Mouse (Mus musculus) heart, embryonic 12.5 days (tissue): ENCODE data around the gene Ywhah. TPM values are rescaled to one million over a fixed set of nuclear protein-coding genes. Genes with fewer than 3 reads are reported as not detected.

Experiments used
- ATAC-seq: fragments of 200-750 bp; cut with Nextera tagmentation; 2 replicates; pipeline ENCODE4 v1.8.0; 2017; ENCODE audit warnings: moderate TSS enrichment, moderate library complexity; ENCODE audit not compliant: insufficient number of reproducible peaks, low FRiP score
- H3K27ac ChIP-seq: fragments of 300-500 bp; sonication (generic); 2 replicates; pipeline ENCODE4 v1.5.1; 2016; ENCODE audit warnings: mild to moderate bottlenecking, moderate library complexity; ENCODE audit not compliant: poor library complexity, severe bottlenecking
- H3K27me3 ChIP-seq: fragments of 300-500 bp; sonication (generic); replicated peaks from 2 replicates; pipeline ENCODE4 v1.6.1; 2016; ENCODE audit warnings: mild to moderate bottlenecking, moderate library complexity
- H3K36me3 ChIP-seq: fragments of 300-500 bp; sonication (generic); 2 replicates; pipeline ENCODE4 v1.6.1; 2016; ENCODE audit warnings: mild to moderate bottlenecking, moderate library complexity
- H3K4me1 ChIP-seq: fragments of 300-500 bp; sonication (generic); replicated peaks from 2 replicates; pipeline ENCODE4 v1.6.1; 2016; ENCODE audit warnings: mild to moderate bottlenecking
- H3K4me2 ChIP-seq: fragments of 300-500 bp; sonication (generic); 2 replicates; pipeline ENCODE4 v1.6.1; 2016; ENCODE audit warnings: mild to moderate bottlenecking, moderate library complexity
- H3K4me3 ChIP-seq: fragments of 300-500 bp; sonication (generic); 2 replicates; pipeline ENCODE4 v1.5.1; 2016; ENCODE audit warnings: mild to moderate bottlenecking
- H3K9ac ChIP-seq: fragments of 300-500 bp; sonication (generic); 2 replicates; pipeline ENCODE4 v1.6.1; 2016; ENCODE audit warnings: mild to moderate bottlenecking, moderate library complexity
- H3K9me3 ChIP-seq: fragments of 300-500 bp; sonication (generic); replicated peaks from 2 replicates; pipeline ENCODE4 v1.6.1; 2016; ENCODE audit warnings: mild to moderate bottlenecking, moderate library complexity
- WGBS: fragments of 180-500 bp; shearing (Covaris S2); methylation state at CpG from one replicate; pipeline ENCODE4 v1.1.7; 2016; 5-methylcytosine and 5-hydroxymethylcytosine counted together
- polyA plus RNA-seq: library from polyadenylated mRNA; unstranded; fragments of >200 nt; fragmentation: Nextera tagmentation; extraction: Ambion mirVana; gene quantifications from 2 replicates; pipeline ENCODE4 v1.2.1, GENCODE M21; 2016

The Ywhah gene
- polyA plus RNA-seq, 1 experiment from 2014 or later, result 481 TPM

DNA sequence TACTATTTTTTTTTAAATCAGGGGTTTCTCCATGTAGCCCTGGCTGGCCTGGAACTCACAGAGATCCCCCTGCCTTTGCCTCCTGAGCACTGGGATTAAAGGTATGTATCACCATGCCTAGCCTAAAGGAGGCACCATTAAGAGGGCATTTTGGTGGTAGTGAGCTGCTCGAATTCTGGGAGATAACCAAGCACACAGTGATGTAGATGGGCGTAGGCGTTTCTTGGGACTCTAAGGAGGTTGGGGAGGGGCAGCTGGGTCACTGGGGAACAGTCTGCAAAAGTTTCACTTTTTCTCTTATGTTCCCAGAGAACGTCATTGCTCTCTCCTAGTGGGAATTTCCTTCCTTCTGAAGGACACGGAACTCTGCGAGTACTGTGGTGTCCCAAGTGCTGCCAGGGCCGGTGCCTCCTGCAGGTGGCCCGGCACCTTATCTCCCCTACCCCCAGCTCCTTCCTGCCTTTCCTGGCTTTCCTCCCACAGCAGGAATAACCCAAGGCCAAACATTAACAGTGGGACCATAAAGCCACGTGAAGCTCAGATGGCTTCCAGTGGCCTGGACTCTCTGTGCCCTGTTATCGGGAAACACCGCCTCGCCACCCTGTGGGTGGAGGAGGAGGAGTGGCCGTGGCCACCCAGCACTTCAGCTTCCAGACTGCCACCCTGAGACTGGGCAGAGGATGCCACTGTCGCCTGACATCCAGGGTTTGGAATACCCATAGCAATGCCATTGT, 34.4 kb downstream of the Ywhah start:
- Histone ChIP-seq H3K27me3 (no peaks in the 10 kb centered on the region), H3K9ac (no peak overlapping the region), H3K9me3 (0 out of 2 replicates have a peak, but pooled peaks cover 3% of the 10 kb centered on the region), H3K27ac (no peak overlapping the region), H3K4me3 (no peak overlapping the region), H3K4me2 (no peak overlapping the region), H3K36me3 (no peaks in the 10 kb centered on the region), H3K4me1 (no peaks in the 10 kb centered on the region)
- 53% methylated on average over 14 of the region's 14 CpGs for WGBS
- ATAC-seq, result no peak

- H3K4me1 ChIP-seq, result no peaks in the 10 kb centered on the region
- H3K27ac ChIP-seq, result no peak overlapping the region
- no peaks in the 10 kb centered on the region for H3K36me3 ChIP-seq
- no peak for ATAC-seq
- no peak overlapping the region for H3K4me2 ChIP-seq
- 0 out of 2 replicates have a peak, but pooled peaks cover 3% of the 10 kb centered on the region for H3K9me3 ChIP-seq
- no peak overlapping the region for H3K4me3 ChIP-seq
- H3K27me3 ChIP-seq, result no peaks in the 10 kb centered on the region
- 72% methylated on average over 10 of the region's 10 CpGs for WGBS
- H3K9ac ChIP-seq, result no peak overlapping the region
Observed at GRCm38 (mm10) chr5:33056126-33056765, 37.6 kb downstream of the Ywhah start.

GRCm38 (mm10) chr5:33070071-33070470, 51.5 kb downstream of the Ywhah start:
- no peaks in the 10 kb centered on the region for H3K9me3 ChIP-seq
- H3K4me3 ChIP-seq, result no peak overlapping the region
- H3K27ac ChIP-seq, result no peak overlapping the region
- no peaks in the 10 kb centered on the region for H3K27me3 ChIP-seq
- ATAC-seq, result no peak
- H3K9ac ChIP-seq, result no peak overlapping the region
- no peak overlapping the region for H3K4me2 ChIP-seq
- no peaks in the 10 kb centered on the region for H3K4me1 ChIP-seq
- H3K36me3 ChIP-seq, result no peaks in the 10 kb centered on the region

GRCm38 (mm10) chr5:33076490-33077191, 58.0 kb downstream of the Ywhah start:
- 44% methylated on average over 6 of the region's 6 CpGs for whole genome bisulfite sequencing
- Histone ChIP-seq H3K27ac (no peak overlapping the region), H3K4me2 (no peak overlapping the region), H3K9me3 (no peaks in the 10 kb centered on the region), H3K4me3 (no peak overlapping the region), H3K4me1 (no peaks in the 10 kb centered on the region), H3K9ac (no peak overlapping the region), H3K36me3 (no peaks in the 10 kb centered on the region), H3K27me3 (no peaks in the 10 kb centered on the region)
- no peak for ATAC-seq

Other genes with a start within 250 kb of the Ywhah start
- gene Pisd, start 233.2 kb upstream of the Ywhah start, polyA plus RNA-seq, result 47.7 and 49.3 TPM in 2 replicates
- gene Gm20671, start 191.7 kb upstream of the Ywhah start, polyA plus RNA-seq, result not detected in 2 replicates
- 11.8 and 18.4 TPM in 2 replicates for gene Prr14l, start 164.6 kb upstream of the Ywhah start, polyA plus RNA-seq
- 23.6 and 24.4 TPM in 2 replicates for gene Depdc5, start 155.1 kb upstream of the Ywhah start, polyA plus RNA-seq
- gene Slc5a1, start 85.4 kb downstream of the Ywhah start, polyA plus RNA-seq, result not detected in 2 replicates
- 75.6 and 76.5 TPM in 2 replicates for gene Spon2, start 199.6 kb downstream of the Ywhah start, polyA plus RNA-seq